Mouse (Mus musculus): ENCODE results near the gene Ccdc167. TPM values are rescaled to one million over a fixed set of nuclear protein-coding genes. Genes with fewer than 3 reads are reported as not detected.

The Ccdc167 gene
- total RNA-seq, 2 experiments from 2014 or later: 19.9 to 23.6 TPM

DNA sequence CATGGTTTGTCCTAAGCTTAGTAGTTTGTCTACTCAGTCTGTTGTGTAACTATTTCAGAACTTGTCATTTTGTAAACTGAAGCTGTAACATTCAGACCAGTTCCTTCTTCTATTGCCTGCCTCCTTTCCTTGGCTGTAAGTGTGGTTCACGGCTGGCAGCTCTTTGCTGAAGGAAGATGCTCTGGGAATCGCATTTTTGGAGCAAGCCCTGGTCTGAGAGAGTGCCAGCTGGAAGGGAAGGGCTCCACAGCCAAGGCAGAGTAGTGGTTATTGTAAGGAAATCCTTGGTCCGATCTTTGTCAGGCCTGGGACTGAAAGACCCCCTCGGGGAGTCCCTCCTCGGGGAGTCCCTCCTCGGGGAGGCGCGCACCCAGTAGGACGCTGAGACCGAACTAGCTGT lies 28.2 kb downstream of the Ccdc167 start:
- DNase-seq (ENCODE audit: extremely low spot score in 1 of 2, low spot score in 1 of 2): no peak

- no peak for DNase-seq (ENCODE audit: extremely low spot score in 1 of 2, low spot score in 1 of 2)
These were observed 29.5 kb downstream of the Ccdc167 start for GRCm38 (mm10) chr17:29687373-29687772.

- no peak for DNase-seq (ENCODE audit: extremely low spot score in 1 of 2, low spot score in 1 of 2)
These were observed 30.1 kb downstream of the Ccdc167 start for GRCm38 (mm10) chr17:29686771-29687170.

DNA sequence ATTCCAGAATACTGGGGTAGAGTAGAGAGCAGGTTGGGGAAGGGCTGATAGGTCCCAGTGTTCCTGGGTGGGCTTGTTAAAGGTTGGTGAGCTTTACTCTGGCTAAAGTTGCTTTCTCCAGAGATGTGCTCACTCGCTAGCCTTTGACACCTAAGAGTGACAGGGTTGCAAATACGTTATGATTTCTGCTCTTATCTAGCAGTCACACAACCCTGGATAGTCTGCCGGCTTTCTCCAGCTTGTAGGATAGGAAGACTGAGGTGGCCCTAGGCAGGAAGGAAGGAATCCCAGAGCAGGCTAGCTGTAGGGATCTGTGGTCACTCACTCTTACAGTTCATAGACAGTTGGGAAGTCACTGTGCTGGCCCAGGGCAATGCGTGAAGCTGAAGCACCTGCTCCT lies 32.6 kb downstream of the Ccdc167 start:
- no peak for DNase-seq (ENCODE audit: extremely low spot score in 1 of 2, low spot score in 1 of 2)

GRCm38 (mm10) chr17:29683127-29683526 lies 33.7 kb downstream of the Ccdc167 start:
- no peak for DNase-seq (ENCODE audit: extremely low spot score in 1 of 2, low spot score in 1 of 2)

- DNase-seq (ENCODE audit: extremely low spot score in 1 of 2, low spot score in 1 of 2): no peak
These were observed 34.6 kb downstream of the Ccdc167 start for GRCm38 (mm10) chr17:29682261-29682660.

GRCm38 (mm10) chr17:29681669-29682068 lies 35.2 kb downstream of the Ccdc167 start:
- DNase-seq (ENCODE audit: extremely low spot score in 1 of 2, low spot score in 1 of 2): no peak

GRCm38 (mm10) chr17:29680921-29681320 lies 35.9 kb downstream of the Ccdc167 start:
- DNase-seq (ENCODE audit: extremely low spot score in 1 of 2, low spot score in 1 of 2): no peak

GRCm38 (mm10) chr17:29680174-29680573 lies 36.7 kb downstream of the Ccdc167 start:
- no peak for DNase-seq (ENCODE audit: extremely low spot score in 1 of 2, low spot score in 1 of 2)

- DNase-seq (ENCODE audit: extremely low spot score in 1 of 2, low spot score in 1 of 2): no peak
These were observed 37.6 kb downstream of the Ccdc167 start for GRCm38 (mm10) chr17:29679038-29679767.

DNA sequence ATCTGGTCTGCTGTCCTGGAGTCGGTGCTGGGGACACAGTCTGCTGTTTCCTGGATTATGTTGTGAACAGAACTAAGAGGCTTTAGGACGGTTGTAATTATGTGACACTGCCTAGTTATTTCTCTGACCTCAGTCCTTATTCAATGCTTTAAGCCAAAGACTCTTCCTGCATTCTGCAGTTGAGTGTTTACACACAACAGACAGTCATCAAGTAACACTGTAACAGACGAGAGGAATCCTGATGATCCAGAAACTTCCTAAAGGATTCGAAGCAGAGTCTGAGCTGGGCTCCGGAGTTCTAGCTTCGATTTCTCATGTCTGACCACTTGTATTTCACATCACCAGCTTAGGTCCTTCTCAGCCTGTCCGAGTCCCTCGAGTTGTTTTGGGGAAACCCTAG lies 38.3 kb downstream of the Ccdc167 start:
- DNase-seq (ENCODE audit: extremely low spot score in 1 of 2, low spot score in 1 of 2): no peak

- DNase-seq (ENCODE audit: extremely low spot score in 1 of 2, low spot score in 1 of 2): no peak
These were observed 43.5 kb downstream of the Ccdc167 start for GRCm38 (mm10) chr17:29673325-29673724.

DNA sequence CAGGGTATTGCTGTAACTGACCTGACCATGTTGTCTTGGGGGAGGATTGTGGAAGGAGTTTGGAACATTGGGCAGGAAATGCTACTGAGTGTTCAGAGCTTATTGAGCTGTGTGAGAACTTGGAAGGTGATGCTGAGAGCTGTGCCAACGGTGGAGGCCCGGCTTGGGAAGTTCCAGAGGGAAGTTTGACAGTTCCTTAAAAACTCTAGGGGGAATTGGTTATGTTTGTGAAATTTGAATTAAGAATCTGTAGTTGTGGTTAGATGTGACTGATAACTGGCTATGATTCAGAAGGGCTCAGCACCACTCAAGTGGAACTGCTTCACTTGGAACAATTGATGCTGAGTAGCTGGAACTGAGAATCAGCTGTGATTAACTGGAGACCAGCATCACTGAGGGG lies 45.8 kb downstream of the Ccdc167 start:
- DNase-seq (ENCODE audit: extremely low spot score in 1 of 2, low spot score in 1 of 2): no peak

DNA sequence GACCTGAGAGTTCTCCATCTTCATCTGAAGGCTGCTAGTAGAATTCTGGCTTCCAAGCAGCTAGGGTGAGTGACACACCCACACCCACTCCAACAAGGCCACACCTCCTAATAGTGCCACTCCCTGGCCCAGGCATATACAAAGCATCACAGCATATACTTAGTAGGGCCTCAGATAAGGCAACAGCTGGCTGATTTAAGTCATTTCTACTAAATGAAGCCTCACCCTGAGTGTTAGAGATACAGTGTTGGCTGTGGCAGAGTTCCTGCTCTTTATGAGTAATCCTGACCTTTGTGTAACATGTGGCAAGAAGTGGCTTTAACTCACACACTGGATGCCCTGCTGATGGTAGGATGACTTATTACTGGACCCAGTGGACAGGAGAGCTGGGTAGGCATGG lies 46.9 kb downstream of the Ccdc167 start:
- no peak for DNase-seq (ENCODE audit: extremely low spot score in 1 of 2, low spot score in 1 of 2)

GRCm38 (mm10) chr17:29669030-29669429 lies 47.8 kb downstream of the Ccdc167 start:
- DNase-seq (ENCODE audit: extremely low spot score in 1 of 2, low spot score in 1 of 2): no peak

GRCm38 (mm10) chr17:29668051-29668986 lies 48.5 kb downstream of the Ccdc167 start:
- peak; percentile 20 to 28 for DNase-seq (ENCODE audit: extremely low spot score in 1 of 2, low spot score in 1 of 2)

DNA sequence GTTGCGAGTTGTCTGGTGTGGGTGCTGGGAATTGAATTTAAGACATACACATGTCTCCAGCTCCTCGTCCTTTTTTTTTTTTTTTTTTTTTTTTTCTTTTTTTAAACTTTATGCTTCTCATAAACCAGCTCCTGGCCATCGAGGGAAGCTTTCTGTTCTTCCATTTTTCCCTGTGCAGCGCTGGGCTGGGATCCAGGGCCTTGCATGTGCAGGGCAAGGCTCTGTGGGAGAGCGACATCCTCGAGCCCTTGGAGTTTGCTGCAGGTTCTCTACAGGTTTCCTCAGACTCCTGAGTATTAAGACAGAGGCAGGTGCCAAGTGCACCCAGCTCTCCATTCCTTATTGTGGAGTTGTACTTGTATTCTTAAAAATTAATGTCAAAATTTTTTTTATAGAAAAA lies 54.7 kb downstream of the Ccdc167 start:
- no peak for DNase-seq (ENCODE audit: extremely low spot score in 1 of 2, low spot score in 1 of 2)

DNA sequence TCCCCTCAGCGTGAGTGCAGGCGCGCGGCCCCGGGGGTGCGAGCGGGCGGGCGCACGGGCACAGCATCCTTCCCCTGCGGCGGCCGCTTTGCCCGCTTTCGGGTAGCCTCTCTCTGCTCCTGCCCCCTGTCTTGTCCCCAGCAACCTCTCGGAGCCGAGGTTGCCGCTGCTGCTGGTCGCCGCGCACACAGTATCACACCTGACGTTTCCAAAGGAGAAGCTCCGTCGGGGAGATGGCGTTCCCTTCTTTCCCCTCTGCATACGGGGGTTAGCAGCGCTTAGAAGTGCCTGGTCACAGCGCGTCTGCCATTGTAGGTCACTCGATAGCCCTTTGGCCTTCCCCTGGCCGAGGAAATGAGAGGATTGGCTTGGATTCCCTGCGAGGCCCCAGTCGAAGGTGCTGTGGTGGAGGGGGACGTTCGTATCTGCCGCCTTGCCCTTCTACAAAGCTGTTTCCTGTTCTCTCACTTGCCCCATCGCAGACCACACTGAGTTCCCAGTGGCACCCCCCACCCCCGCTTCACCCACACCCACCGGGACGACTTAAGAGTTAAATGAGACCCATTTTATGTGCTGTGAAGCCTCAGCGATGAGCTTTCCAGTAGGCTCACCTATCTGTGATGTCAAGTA lies 56.0 kb downstream of the Ccdc167 start:
- DNase-seq (ENCODE audit: extremely low spot score in 1 of 2, low spot score in 1 of 2): peak in 1 of 2 experiments; percentile 13

GRCm38 (mm10) chr17:29660076-29660761 lies 56.6 kb downstream of the Ccdc167 start, which contains the start of gene Cmtr1:
Cmtr1 (plus strand) TSS chr17:29660595.
- DNase-seq (ENCODE audit: extremely low spot score in 1 of 2, low spot score in 1 of 2): peak; percentile 90 to 96

- DNase-seq (ENCODE audit: extremely low spot score in 1 of 2, low spot score in 1 of 2): no peak
These were observed 58.6 kb downstream of the Ccdc167 start for GRCm38 (mm10) chr17:29658249-29658648.

All from layer of hippocampus, postnatal 25 days (tissue).